Mouse (Mus musculus): ENCODE data around the gene Gga1. TPM values are rescaled to one million over a fixed set of nuclear protein-coding genes. Genes with fewer than 3 reads are reported as not detected.

Gga1 gene
- polyA plus RNA-seq, 1 experiment from 2014 or later, result 46.5 TPM

DNA sequence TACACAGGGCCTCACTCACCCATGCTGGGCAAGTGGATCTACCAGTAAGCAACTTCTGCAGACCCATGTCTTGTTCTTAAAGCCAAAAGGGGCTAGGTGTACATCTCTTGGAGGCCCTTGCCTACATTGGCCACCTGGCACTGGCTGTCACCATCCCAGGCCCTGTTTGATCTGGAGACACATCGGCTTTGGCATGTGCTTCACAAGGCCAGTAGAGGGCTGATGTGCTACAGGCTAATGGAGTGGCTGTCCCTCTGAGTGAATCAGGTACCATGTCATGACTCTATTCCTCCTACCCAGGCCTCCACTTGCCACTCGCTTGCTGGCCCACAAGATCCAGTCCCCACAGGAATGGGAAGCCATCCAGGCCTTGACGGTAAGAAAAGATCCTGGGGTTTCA lies 4.8 kb downstream of the Gga1 start:
- ATAC-seq (ENCODE audit: low FRiP score, low read depth), result no peak
- 82% methylated on average over 3 of the region's 3 CpGs for WGBS
- no peaks in the 10 kb centered on the region for H3K27me3 ChIP-seq
- H3K27ac ChIP-seq, result no peak overlapping the region
- H3K9ac ChIP-seq, result no peak overlapping the region
- peaks cover 66% of the 10 kb centered on the region for H3K36me3 ChIP-seq
- no peak overlapping the region for H3K4me3 ChIP-seq
- H3K4me2 ChIP-seq (replicated peaks), result no peak overlapping the region
- no peaks in the 10 kb centered on the region for H3K9me3 ChIP-seq
- H3K4me1 ChIP-seq, result peaks cover 17% of the 10 kb centered on the region

DNA sequence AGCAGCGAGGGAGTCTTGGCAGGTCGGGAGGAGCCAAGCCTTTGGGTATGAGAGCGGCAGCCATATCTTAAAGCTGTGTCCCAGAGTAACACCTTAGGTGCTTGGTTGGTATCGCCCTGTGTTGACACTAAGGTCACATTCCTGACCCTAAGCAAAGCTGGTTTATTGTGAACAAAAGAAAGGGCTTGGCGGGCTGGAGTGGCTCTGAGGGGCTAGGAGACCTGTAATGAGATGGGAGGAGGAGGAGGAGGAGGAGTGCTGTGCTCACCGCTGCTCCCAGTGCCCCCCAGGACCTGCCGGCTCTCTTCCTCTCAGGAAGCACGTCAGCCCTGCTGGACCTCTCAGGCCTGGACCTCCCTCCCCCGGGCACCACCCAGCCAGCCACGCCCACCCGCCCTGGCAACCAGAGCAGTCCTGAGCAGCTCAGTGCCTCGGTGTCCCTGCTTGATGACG lies 12.4 kb downstream of the Gga1 start:
- Histone ChIP-seq H3K36me3 (peaks cover 93% of the 10 kb centered on the region), H3K9me3 (no peaks in the 10 kb centered on the region), H3K9ac (peak overlapping the region; percentile 32; the same call in 1 of the 2 replicates), H3K4me2 (replicated peaks) (no peak overlapping the region), H3K27ac (no peak overlapping the region), H3K4me1 (peaks cover 12% of the 10 kb centered on the region; the same call in 1 of the 2 replicates), H3K4me3 (no peak overlapping the region), H3K27me3 (no peaks in the 10 kb centered on the region)
- no peak for ATAC-seq (ENCODE audit: low FRiP score, low read depth)
- 39% methylated on average over 13 of the region's 13 CpGs for WGBS

DNA sequence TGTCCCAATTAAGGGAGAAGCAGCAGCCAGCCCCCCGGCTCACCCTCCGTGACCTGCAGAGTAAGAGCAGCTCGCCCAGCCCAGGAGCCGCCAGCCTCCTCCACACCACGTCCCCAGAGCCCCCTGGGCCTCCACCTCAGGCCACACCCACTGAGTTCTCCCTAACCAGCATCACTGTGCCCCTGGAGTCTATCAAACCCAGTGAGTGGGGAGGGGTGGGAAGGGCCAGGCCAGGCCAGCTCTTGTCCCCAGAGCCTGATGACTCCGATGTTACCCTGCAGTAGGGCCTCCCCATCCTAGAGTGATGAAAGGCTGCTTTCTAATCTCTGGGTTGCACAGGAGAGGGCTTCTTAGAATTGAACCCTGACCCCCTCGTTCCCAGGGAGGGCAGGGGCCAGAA lies 15.4 kb downstream of the Gga1 start:
- no peak overlapping the region for H3K27ac ChIP-seq
- no peaks in the 10 kb centered on the region for H3K27me3 ChIP-seq
- peaks cover 23% of the 10 kb centered on the region for H3K4me1 ChIP-seq
- no peak for ATAC-seq (ENCODE audit: low FRiP score, low read depth)
- WGBS, result 43% methylated on average over 7 of the region's 7 CpGs
- peak overlapping the region; percentile 31; the same call in 1 of the 2 replicates for H3K9ac ChIP-seq
- H3K4me2 ChIP-seq (replicated peaks), result no peak overlapping the region
- H3K4me3 ChIP-seq, result no peak overlapping the region
- H3K9me3 ChIP-seq, result no peaks in the 10 kb centered on the region
- peaks cover 78% of the 10 kb centered on the region for H3K36me3 ChIP-seq

DNA sequence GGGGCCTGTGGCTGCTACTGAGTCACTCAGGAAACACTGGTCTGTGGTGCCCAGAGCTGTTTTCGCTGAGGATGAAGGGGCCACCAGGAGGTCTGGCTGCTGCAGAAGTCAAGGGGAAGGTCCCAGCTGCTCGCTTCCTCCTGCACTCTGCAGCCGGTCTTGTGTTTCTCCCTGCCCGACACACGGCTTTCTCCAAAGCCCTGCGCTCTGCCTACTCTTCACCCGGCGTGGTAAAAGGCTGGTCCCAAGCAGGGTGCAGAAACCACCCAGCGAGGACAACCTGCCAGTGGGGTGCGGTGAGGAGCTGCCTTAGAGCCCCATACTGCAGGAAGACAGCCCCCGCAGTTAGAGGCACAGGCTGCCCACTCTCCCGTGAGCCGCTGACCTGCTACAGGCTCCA lies 17.7 kb downstream of the Gga1 start:
- peaks cover 41% of the 10 kb centered on the region for H3K4me1 ChIP-seq
- H3K27me3 ChIP-seq, result no peaks in the 10 kb centered on the region
- H3K36me3 ChIP-seq, result peaks cover 58% of the 10 kb centered on the region
- peak overlapping the region; percentile 44; the same call in 1 of the 2 replicates for H3K27ac ChIP-seq
- no peak overlapping the region for H3K4me3 ChIP-seq
- no peak for ATAC-seq (ENCODE audit: low FRiP score, low read depth)
- 74% methylated on average over 13 of the region's 13 CpGs for WGBS
- no peaks in the 10 kb centered on the region for H3K9me3 ChIP-seq
- H3K4me2 ChIP-seq (replicated peaks), result 0 out of 2 replicates have a peak overlapping the region, but pooled peaks have one; percentile 3
- H3K9ac ChIP-seq, result peak overlapping the region; percentile 31; the same call in 1 of the 2 replicates

DNA sequence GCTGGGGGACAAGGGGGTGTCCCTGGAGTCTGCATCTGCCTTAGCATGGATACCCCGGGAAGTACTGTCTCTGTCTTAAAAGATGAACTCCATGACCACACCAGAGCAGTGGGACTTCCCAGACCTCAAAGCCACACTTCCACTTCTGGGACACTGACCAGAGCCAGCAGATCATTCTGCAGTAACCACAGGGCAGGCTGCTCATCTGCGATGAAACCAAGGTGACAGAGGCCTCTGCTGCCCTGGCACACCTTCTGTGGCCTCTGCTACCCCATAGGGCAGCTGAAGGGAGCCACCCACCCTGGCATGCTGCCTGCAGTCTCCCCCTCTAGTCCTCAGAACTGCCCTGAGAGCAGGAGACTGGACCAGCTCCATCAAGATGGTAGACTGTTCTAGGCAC lies 18.8 kb downstream of the Gga1 start:
- Histone ChIP-seq H3K27ac (no peak overlapping the region), H3K36me3 (peaks cover 48% of the 10 kb centered on the region), H3K4me2 (replicated peaks) (no peak overlapping the region), H3K27me3 (no peaks in the 10 kb centered on the region), H3K9me3 (no peaks in the 10 kb centered on the region), H3K4me1 (peaks cover 48% of the 10 kb centered on the region), H3K9ac (peak overlapping the region; percentile 39; the same call in 1 of the 2 replicates), H3K4me3 (no peak overlapping the region)
- 73% methylated on average over 2 of the region's 2 CpGs for WGBS
- ATAC-seq (ENCODE audit: low FRiP score, low read depth), result no peak

DNA sequence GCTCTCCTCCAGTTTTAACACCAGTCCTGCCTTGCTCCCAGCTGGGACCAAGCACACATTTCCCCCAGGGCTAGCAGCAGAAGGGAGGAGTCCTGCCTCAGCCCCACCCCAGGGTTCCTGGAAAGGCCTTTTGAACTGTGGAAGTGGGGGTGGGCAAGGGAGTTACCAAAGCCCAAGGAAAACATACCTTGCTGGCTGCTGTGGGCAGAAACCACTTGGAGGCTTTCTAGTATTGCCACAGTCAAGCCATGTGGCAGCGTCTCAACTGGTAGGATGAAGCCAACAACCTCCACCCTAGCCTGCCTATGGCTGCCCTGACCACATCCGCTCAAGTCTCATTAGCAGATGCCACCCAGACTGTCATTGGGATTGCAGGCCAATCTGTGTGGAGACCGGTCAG lies 19.2 kb downstream of the Gga1 start:
- Histone ChIP-seq H3K4me1 (peaks cover 52% of the 10 kb centered on the region), H3K27me3 (no peaks in the 10 kb centered on the region), H3K4me2 (replicated peaks) (no peak overlapping the region), H3K36me3 (peaks cover 44% of the 10 kb centered on the region), H3K9me3 (no peaks in the 10 kb centered on the region), H3K4me3 (no peak overlapping the region), H3K27ac (no peak overlapping the region), H3K9ac (peak overlapping the region; percentile 39; the same call in 1 of the 2 replicates)
- ATAC-seq (ENCODE audit: low FRiP score, low read depth), result no peak
- WGBS, result 72% methylated on average over 3 of the region's 3 CpGs

DNA sequence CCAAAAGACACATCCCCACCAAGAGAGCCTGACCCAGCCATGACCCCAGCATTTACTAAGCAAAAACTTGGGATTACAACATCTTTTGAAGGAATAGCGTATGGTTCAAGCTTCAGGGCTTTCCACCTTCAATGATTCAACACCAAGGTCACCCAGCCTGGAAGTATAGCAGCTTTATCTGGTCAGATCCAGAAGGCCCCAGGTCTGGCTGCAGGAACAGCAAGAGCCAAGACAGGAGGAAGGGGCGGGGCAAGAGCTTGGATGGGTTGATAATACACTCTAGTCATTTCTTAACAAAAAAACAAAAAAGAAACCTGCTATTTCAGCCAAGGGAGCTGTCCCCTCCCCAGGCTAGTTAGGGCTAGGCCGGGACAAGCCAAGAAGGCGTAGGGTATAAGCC lies 20.5 kb downstream of the Gga1 start:
- Histone ChIP-seq H3K36me3 (peaks cover 35% of the 10 kb centered on the region), H3K4me1 (peaks cover 59% of the 10 kb centered on the region), H3K27me3 (no peaks in the 10 kb centered on the region), H3K4me2 (replicated peaks) (no peak overlapping the region), H3K4me3 (no peak overlapping the region), H3K9me3 (no peaks in the 10 kb centered on the region), H3K27ac (no peak overlapping the region), H3K9ac (no peak overlapping the region)
- 91% methylated on average over 4 of the region's 4 CpGs for WGBS
- no peak for ATAC-seq (ENCODE audit: low FRiP score, low read depth)

DNA sequence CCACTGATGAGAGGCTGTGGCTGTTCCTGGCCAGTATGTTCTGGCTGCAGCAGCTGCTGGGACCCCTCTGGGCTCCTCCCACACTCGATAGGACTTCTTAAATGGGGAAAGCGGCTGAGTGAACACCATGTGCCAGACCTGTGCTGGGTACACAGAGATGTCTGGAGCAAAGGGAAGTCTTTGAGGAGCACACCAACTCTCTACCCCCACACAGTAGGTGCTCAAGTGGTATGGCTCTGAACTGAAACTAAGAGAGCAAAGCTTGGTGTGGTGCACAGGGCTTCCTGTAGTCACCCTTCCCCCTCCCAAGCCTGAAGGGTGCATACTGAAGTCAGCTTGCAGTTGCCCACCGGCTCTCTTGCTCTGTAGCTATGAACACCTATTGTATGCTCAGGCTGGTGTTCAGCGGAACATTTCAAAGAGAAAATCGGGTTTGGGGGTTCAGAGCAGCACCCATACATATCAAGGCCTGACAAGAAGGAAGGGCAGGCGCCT lies 21.6 kb downstream of the Gga1 start:
- H3K4me3 ChIP-seq, result peak overlapping the region; percentile 83
- WGBS, result 46% methylated on average over 6 of the region's 6 CpGs
- peak overlapping the region; percentile 92 for H3K4me2 ChIP-seq (replicated peaks)
- H3K27me3 ChIP-seq, result no peaks in the 10 kb centered on the region
- peak overlapping the region; percentile 1; the same call in 1 of the 2 replicates for H3K27ac ChIP-seq
- peak overlapping the region; percentile 85; the same call in 1 of the 2 replicates for H3K9ac ChIP-seq
- H3K36me3 ChIP-seq, result peaks cover 33% of the 10 kb centered on the region
- peaks cover 58% of the 10 kb centered on the region for H3K4me1 ChIP-seq
- no peaks in the 10 kb centered on the region for H3K9me3 ChIP-seq
- ATAC-seq (ENCODE audit: low FRiP score, low read depth), result no peak

DNA sequence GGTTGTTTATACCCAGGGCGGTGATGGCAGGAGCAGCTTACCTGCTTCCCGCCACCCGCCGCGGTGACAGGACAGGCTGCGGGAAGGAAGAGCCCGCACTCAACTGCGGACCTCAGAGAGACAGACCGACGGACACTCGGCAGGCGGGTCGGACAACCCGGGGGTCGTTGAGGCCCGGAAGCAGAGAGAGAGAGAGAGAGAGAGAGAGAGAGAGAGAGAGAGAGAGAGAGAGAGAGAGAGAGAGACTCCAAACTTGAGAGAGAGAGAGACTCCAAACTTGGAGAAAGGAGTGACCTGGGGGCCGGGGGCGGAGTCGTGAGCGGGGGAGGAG lies 22.4 kb downstream of the Gga1 start, which contains the start of gene Gm49510:
Gene Gm49510, plus strand, starts transcription at position 259 of the 331 bp plus-strand sequence.
- H3K9ac ChIP-seq, result peak within 1 kb of the TSS; percentile 85
- H3K9me3 ChIP-seq, result no peaks in the 10 kb centered on the region
- peak within 1 kb of the TSS; percentile 82 for H3K27ac ChIP-seq
- peak within 1 kb of the TSS; percentile 92 for H3K4me2 ChIP-seq (replicated peaks)
- peaks cover 50% of the 10 kb centered on the region for H3K4me1 ChIP-seq
- H3K36me3 ChIP-seq, result peaks cover 35% of the 10 kb centered on the region
- H3K4me3 ChIP-seq, result peak within 1 kb of the TSS; percentile 83
- WGBS, result under 1% methylated on average over 20 of the region's 20 CpGs
- no peaks in the 10 kb centered on the region for H3K27me3 ChIP-seq
- no peak for ATAC-seq (ENCODE audit: low FRiP score, low read depth)

DNA sequence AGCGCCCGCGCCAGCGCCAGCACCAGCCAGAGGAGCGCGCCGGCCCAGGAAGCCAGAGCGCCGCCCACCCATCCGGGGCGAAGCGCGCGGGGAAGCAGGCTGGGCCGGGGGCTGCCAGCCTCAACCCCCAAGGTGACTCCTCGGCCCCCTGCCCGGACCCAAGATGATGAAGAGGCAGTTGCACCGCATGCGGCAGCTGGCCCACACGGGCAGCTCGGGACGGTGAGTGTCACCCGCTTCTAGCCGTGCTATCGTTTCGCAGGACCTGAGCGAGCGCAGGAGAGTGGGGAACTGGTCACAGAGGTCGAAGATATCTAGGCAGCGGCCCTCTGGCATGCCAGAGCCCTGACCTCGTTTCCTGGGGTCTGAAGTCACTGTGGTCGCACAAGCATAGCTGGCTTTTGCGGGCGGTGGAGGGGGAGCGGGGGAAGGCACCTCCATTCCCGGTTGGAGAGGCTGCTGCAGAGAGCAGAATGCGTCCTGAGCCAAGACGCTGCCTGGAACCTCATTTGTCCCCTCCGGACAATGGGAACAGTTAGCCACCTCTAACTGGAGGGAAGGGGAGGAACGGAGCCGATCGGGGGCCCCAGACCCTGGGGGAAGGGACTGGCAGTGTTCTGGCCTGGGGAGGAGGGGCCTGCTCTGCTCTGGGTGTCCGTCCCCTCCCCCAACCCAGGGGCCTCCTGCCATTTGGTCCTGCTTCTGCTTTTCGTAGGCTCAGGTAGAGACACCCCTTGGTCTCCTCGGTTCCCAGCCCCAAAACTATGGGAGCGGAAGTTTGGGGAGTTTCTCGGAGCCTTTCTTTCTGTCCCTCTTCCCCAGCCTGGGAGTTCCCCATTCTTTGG lies 23.0 kb downstream of the Gga1 start, which contains the start of gene Sh3bp1:
Gene Sh3bp1, plus strand, starts transcription at position 29 of the 845 bp plus-strand sequence.
- H3K27ac ChIP-seq, result peak within 1 kb of the TSS; percentile 82
- H3K4me2 ChIP-seq (replicated peaks), result peak within 1 kb of the TSS; percentile 92
- H3K36me3 ChIP-seq, result peaks cover 36% of the 10 kb centered on the region
- H3K9me3 ChIP-seq, result no peaks in the 10 kb centered on the region
- H3K4me3 ChIP-seq, result peak within 1 kb of the TSS; percentile 83
- ATAC-seq (ENCODE audit: low FRiP score, low read depth), result peak; percentile 58; the same call in 1 of the 2 replicates
- WGBS, result under 1% methylated on average over 46 of the region's 47 CpGs
- H3K9ac ChIP-seq, result peak within 1 kb of the TSS; percentile 85
- no peaks in the 10 kb centered on the region for H3K27me3 ChIP-seq
- peaks cover 45% of the 10 kb centered on the region for H3K4me1 ChIP-seq

DNA sequence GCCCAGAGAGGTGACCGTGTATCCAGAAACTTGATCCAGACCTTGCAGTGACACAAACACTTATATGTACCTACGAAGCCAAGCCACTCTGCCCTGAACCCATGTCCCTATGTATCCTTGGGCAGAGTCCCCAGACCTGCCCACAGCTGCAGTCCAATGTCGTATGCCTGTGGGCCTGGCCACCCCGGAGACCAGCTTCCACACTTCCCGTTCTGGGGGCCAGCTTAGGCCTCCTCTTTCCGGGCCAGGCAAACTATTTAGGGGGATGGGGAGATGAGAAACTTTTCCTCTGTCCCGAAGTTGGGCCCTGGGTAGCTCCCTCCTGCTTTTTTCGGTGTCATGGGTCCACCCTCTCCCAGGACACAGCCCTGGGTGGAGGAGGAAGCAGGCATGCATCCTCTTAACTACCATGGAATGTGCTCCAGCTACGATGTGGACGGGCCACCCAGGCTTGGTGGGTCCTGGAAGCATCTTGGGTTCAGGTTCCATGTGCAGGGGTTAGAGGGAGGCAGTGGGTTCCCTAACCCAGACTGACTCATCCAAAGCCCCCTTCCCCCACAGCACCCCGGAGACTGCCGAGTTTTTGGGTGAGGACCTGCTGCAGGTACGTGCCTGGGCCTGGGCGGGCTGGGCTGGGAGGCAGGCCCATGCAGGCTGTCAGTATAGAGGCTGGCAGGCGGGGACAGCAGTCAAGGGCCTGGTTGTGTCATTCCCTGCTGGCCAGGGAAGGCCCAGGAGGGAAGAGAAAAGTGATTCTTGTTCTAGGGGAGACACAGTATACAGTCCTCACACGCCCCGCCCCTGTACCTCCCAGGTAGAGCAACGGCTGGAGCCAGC lies 23.8 kb downstream of the Gga1 start:
- Histone ChIP-seq H3K4me2 (replicated peaks) (peak overlapping the region; percentile 92), H3K27ac (peak overlapping the region; percentile 82), H3K4me1 (peaks cover 44% of the 10 kb centered on the region), H3K9me3 (no peaks in the 10 kb centered on the region), H3K4me3 (peak overlapping the region; percentile 83), H3K9ac (peak overlapping the region; percentile 85), H3K27me3 (no peaks in the 10 kb centered on the region), H3K36me3 (peaks cover 36% of the 10 kb centered on the region)
- ATAC-seq (ENCODE audit: low FRiP score, low read depth), result peak; percentile 7; the same call in 1 of the 2 replicates
- 9% methylated on average over 18 of the region's 18 CpGs for WGBS

Data from limb, embryonic 13.5 days (tissue).